In genomic region chr2:117120246-117121211, GRCm38 (mm10) we compare ENCODE assay signal across 1 mouse cellular context.
TF ChIP-seq lines count a peak whose summit lies in the region.

No protein-coding gene starts in this region.

TF ChIP-seq in MEL, 35 proteins besides CTCF, POLR2A, EP300 and RAD21 (continued from another document):
- TF ChIP-seq NELFE (IDR thresholded peaks at IDR 0.05; ENCODE audit: low read depth, low read length) (peak; percentile 63), GABPA (IDR thresholded peaks at IDR 0.05; ENCODE audit: low read depth, low read length) (no peak), ZMIZ1 (IDR thresholded peaks at IDR 0.05; ENCODE audit: low read depth, low read length) (peak; percentile 60; the same call in 1 of the 2 replicates), ZKSCAN1 (IDR thresholded peaks at IDR 0.05; ENCODE audit: low read depth, low read length) (no peak), TAL1 (IDR thresholded peaks at IDR 0.05; ENCODE audit: low read length) (no peak), SIN3A (IDR thresholded peaks at IDR 0.05; ENCODE audit: low read length) (peak; percentile 62), CHD2 (IDR thresholded peaks at IDR 0.05; ENCODE audit: low read length) (no peak), TCF12 (IDR thresholded peaks at IDR 0.05; ENCODE audit: low read depth, low read length) (0 out of 2 replicates have a peak, but pooled peaks have one; percentile 1)
